Mouse (Mus musculus) heart, postnatal 4 days (tissue): ENCODE measurements around the gene Bnipl. TPM values are rescaled to one million over a fixed set of nuclear protein-coding genes. Genes with fewer than 3 reads are reported as not detected.
A peak's percentile ranks its signal among the peaks of the same experiment; 100 is the strongest.

ENCODE experiments used
- DNase-seq: peaks from one replicate; pipeline ENCODE4 v3.0.0; 2021
- total RNA-seq, 2 experiments: library from RNA; stranded (reverse); gene quantifications; 2 replicates each; pipeline ENCODE4 v1.2.3; 2021

The Bnipl gene
- not detected for total RNA-seq

- no peak for DNase-seq
These were observed at the start of gene Bnipl for GRCm38 (mm10) chr3:95250783-95251424. Bnipl (minus strand) TSS chr3:95251193.

- DNase-seq = no peak
These were observed 47.0 kb upstream of the Bnipl start for GRCm38 (mm10) chr3:95298018-95298417.

GRCm38 (mm10) chr3:95296103-95296469, 45.1 kb upstream of the Bnipl start:
- DNase-seq = peak; percentile 62

GRCm38 (mm10) chr3:95295321-95296102, 44.5 kb upstream of the Bnipl start:
- no peak for DNase-seq

GRCm38 (mm10) chr3:95294718-95295117, 43.7 kb upstream of the Bnipl start:
- no peak for DNase-seq

GRCm38 (mm10) chr3:95294316-95294715, 43.3 kb upstream of the Bnipl start:
- no peak for DNase-seq

GRCm38 (mm10) chr3:95293537-95293936, 42.5 kb upstream of the Bnipl start:
- DNase-seq = no peak

GRCm38 (mm10) chr3:95292899-95293298, 41.9 kb upstream of the Bnipl start:
- no peak for DNase-seq

- DNase-seq = no peak
These were observed 40.0 kb upstream of the Bnipl start for GRCm38 (mm10) chr3:95291041-95291440.

- no peak for DNase-seq
These were observed 39.2 kb upstream of the Bnipl start for GRCm38 (mm10) chr3:95290156-95290555.

GRCm38 (mm10) chr3:95289419-95289818, 38.4 kb upstream of the Bnipl start:
- no peak for DNase-seq

- DNase-seq = no peak
These were observed 36.5 kb upstream of the Bnipl start for GRCm38 (mm10) chr3:95287541-95287940.

- peak; percentile 17 for DNase-seq
These were observed 35.5 kb upstream of the Bnipl start for GRCm38 (mm10) chr3:95286510-95286909.

GRCm38 (mm10) chr3:95286011-95286410, 35.0 kb upstream of the Bnipl start:
- DNase-seq = no peak

GRCm38 (mm10) chr3:95285390-95285789, 34.4 kb upstream of the Bnipl start:
- DNase-seq = no peak

GRCm38 (mm10) chr3:95284501-95285281, 33.7 kb upstream of the Bnipl start:
- DNase-seq = no peak

GRCm38 (mm10) chr3:95284062-95284461, 33.1 kb upstream of the Bnipl start:
- no peak for DNase-seq

- no peak for DNase-seq
These were observed 32.6 kb upstream of the Bnipl start for GRCm38 (mm10) chr3:95283589-95283941.

- DNase-seq = peak; percentile 89
These were observed 32.0 kb upstream of the Bnipl start for GRCm38 (mm10) chr3:95282865-95283588.

- peak; percentile 38 for DNase-seq
These were observed 31.4 kb upstream of the Bnipl start for GRCm38 (mm10) chr3:95282381-95282864.

GRCm38 (mm10) chr3:95281216-95282126, 30.5 kb upstream of the Bnipl start, which contains the start of the genes Mindy1 and Prune1:
Mindy1 (plus strand) TSS chr3:95281345.
Prune1 (minus strand) TSS chr3:95282076.
- peak; percentile 99 for DNase-seq
